Mouse (Mus musculus): Measurements from ENCODE around the gene Chadl. TPM values are rescaled to one million over a fixed set of nuclear protein-coding genes. Genes with fewer than 3 reads are reported as not detected.
A peak's percentile ranks its signal among the peaks of the same experiment; 100 is the strongest.

Gene Chadl
- polyA plus RNA-seq, 1 experiment from 2014 or later = 0.50 TPM

- no peak overlapping the region for H3K9ac ChIP-seq
- H3K36me3 ChIP-seq (replicated peaks) = peaks cover 38% of the 10 kb centered on the region
- peaks cover 20% of the 10 kb centered on the region for H3K27me3 ChIP-seq
- 0 out of 2 replicates have a peak overlapping the region, but pooled peaks have one; percentile 20 for H3K27ac ChIP-seq (replicated peaks)
- WGBS (ENCODE audit: insufficient replicate concordance) = 59% methylated on average over 8 of the region's 8 CpGs
- no peaks in the 10 kb centered on the region for H3K9me3 ChIP-seq (replicated peaks)
- no peak overlapping the region for H3K4me2 ChIP-seq
- no peak for ATAC-seq (ENCODE audit: insufficient read depth)
- peaks cover 11% of the 10 kb centered on the region for H3K4me1 ChIP-seq (replicated peaks)
- no peak overlapping the region for H3K4me3 ChIP-seq (replicated peaks)
These were observed 3.5 kb upstream of the Chadl start for GRCm38 (mm10) chr15:81700601-81701000.

DNA sequence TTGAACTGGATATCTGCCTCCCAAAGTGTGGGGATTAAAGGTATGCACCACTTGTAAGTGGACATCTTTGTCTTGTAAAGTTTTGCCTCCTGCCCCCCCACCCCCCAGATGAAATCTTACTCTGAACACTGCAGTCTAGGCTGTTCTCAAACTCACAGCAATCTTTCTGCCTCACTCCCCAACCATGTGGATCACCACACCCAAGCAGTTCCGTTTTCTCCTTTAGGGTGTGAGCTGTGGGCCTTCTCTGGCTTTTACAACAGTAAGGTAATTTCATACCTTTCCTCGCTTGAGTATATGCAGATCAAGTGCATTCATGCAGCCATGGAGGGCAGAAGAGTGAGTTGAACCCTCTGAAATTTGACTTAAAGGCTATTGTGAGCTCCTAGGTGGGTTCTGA lies 3.1 kb upstream of the Chadl start:
- no peak for ATAC-seq (ENCODE audit: insufficient read depth)
- Histone ChIP-seq H3K4me3 (replicated peaks) (no peak overlapping the region), H3K27ac (replicated peaks) (0 out of 2 replicates have a peak overlapping the region, but pooled peaks have one; percentile 20), H3K27me3 (peaks cover 24% of the 10 kb centered on the region), H3K9ac (no peak overlapping the region), H3K4me2 (no peak overlapping the region), H3K9me3 (replicated peaks) (no peaks in the 10 kb centered on the region), H3K4me1 (replicated peaks) (peaks cover 11% of the 10 kb centered on the region), H3K36me3 (replicated peaks) (peaks cover 33% of the 10 kb centered on the region)
- WGBS (ENCODE audit: insufficient replicate concordance) = 40% methylated on average over 2 of the region's 2 CpGs

DNA sequence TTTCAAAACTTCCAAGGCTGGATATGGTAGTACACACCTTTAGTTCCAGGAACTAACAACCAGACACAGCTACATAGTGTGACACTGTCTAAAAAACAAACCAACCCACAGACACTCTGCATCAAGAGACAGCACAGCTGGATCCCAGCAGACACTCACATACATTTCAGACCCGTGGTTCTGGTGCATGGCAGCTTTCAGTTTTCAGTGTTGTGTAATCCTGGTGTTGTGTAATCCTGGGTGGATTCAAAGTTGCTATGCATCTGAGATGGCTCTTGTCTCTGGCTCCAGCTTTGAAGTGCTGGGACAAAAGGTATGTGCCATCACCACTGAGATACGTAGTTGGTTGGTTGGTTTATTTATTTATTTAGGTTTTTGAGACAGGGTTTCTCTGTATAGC lies 1.4 kb upstream of the Chadl start:
- no peaks in the 10 kb centered on the region for H3K9me3 ChIP-seq (replicated peaks)
- peaks cover 17% of the 10 kb centered on the region for H3K36me3 ChIP-seq (replicated peaks)
- H3K4me3 ChIP-seq (replicated peaks) = no peak overlapping the region
- H3K9ac ChIP-seq = no peak overlapping the region
- H3K4me2 ChIP-seq = no peak overlapping the region
- peaks cover 40% of the 10 kb centered on the region for H3K27me3 ChIP-seq
- H3K27ac ChIP-seq (replicated peaks) = no peak overlapping the region
- no peak for ATAC-seq (ENCODE audit: insufficient read depth)
- WGBS (ENCODE audit: insufficient replicate concordance) = 34% methylated on average over 2 of the region's 2 CpGs
- H3K4me1 ChIP-seq (replicated peaks) = peaks cover 24% of the 10 kb centered on the region

- Histone ChIP-seq H3K9me3 (replicated peaks) (no peaks in the 10 kb centered on the region), H3K4me1 (replicated peaks) (peaks cover 28% of the 10 kb centered on the region), H3K9ac (no peak overlapping the region), H3K4me3 (replicated peaks) (no peak overlapping the region), H3K27ac (replicated peaks) (no peak overlapping the region), H3K36me3 (replicated peaks) (peaks cover 10% of the 10 kb centered on the region), H3K4me2 (no peak overlapping the region), H3K27me3 (peaks cover 47% of the 10 kb centered on the region)
- WGBS (ENCODE audit: insufficient replicate concordance) = 42% methylated on average over 3 of the region's 3 CpGs
- ATAC-seq (ENCODE audit: insufficient read depth) = no peak
These were observed 760 bp upstream of the Chadl start for GRCm38 (mm10) chr15:81697847-81698246.

GRCm38 (mm10) chr15:81694891-81695290 lies 2.2 kb downstream of the Chadl start:
- Histone ChIP-seq H3K4me1 (replicated peaks) (peaks cover 17% of the 10 kb centered on the region), H3K36me3 (replicated peaks) (no peaks in the 10 kb centered on the region), H3K27ac (replicated peaks) (no peak overlapping the region), H3K4me2 (peak overlapping the region; percentile 75), H3K9ac (no peak overlapping the region), H3K4me3 (replicated peaks) (peak overlapping the region; percentile 53), H3K9me3 (replicated peaks) (no peaks in the 10 kb centered on the region), H3K27me3 (peaks cover 63% of the 10 kb centered on the region)
- ATAC-seq (ENCODE audit: insufficient read depth) = no peak
- WGBS (ENCODE audit: insufficient replicate concordance) = 42% methylated on average over 18 of the region's 19 CpGs

GRCm38 (mm10) chr15:81693967-81694881 lies 2.9 kb downstream of the Chadl start:
- Histone ChIP-seq H3K4me2 (peak overlapping the region; percentile 75), H3K4me1 (replicated peaks) (peaks cover 17% of the 10 kb centered on the region), H3K9me3 (replicated peaks) (no peaks in the 10 kb centered on the region), H3K27me3 (peaks cover 63% of the 10 kb centered on the region), H3K27ac (replicated peaks) (no peak overlapping the region), H3K4me3 (replicated peaks) (peak overlapping the region; percentile 53), H3K9ac (peak overlapping the region; percentile 39; the same call in 1 of the 2 replicates), H3K36me3 (replicated peaks) (no peaks in the 10 kb centered on the region)
- ATAC-seq (ENCODE audit: insufficient read depth) = peak; percentile 61
- WGBS (ENCODE audit: insufficient replicate concordance) = 1% methylated on average over 103 of the region's 107 CpGs

DNA sequence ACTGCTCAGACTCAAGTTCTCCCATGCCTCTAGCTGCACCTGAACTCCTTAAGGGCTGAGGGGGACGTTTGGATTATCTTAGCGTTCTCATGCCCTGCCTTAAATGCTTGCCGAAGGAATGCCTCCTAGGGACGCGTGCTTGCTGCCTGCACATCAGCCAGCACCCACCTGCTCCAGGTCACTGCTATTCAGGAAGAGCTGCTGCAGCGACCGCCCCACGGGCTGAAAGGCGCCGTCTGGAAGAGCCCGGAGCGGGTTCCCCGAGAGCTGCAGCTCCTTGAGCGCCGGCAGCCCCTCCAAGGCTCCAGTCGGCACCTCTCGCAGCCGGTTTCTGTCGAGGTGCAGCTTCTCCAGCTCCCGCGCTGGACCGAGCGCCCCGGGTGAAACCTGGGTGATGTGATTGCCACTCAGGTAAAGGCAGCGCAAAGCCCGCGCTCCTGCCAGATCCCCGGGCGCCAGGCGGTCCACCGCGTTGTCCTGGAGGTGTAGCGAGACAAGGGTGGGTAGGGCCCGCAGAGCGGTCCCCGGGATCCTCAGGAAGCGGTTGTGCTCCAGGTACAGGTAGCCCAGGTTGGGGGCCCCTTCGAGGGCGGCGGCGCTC lies 3.6 kb downstream of the Chadl start:
- H3K4me2 ChIP-seq = peak overlapping the region; percentile 75
- no peak overlapping the region for H3K9ac ChIP-seq
- H3K9me3 ChIP-seq (replicated peaks) = no peaks in the 10 kb centered on the region
- no peaks in the 10 kb centered on the region for H3K36me3 ChIP-seq (replicated peaks)
- 7% methylated on average over 41 of the region's 41 CpGs for whole genome bisulfite sequencing (ENCODE audit: insufficient replicate concordance)
- H3K4me1 ChIP-seq (replicated peaks) = peaks cover 17% of the 10 kb centered on the region
- H3K4me3 ChIP-seq (replicated peaks) = peak overlapping the region; percentile 53
- peak; percentile 12; the same call in 1 of the 2 replicates for ATAC-seq (ENCODE audit: insufficient read depth)
- peaks cover 63% of the 10 kb centered on the region for H3K27me3 ChIP-seq
- no peak overlapping the region for H3K27ac ChIP-seq (replicated peaks)

DNA sequence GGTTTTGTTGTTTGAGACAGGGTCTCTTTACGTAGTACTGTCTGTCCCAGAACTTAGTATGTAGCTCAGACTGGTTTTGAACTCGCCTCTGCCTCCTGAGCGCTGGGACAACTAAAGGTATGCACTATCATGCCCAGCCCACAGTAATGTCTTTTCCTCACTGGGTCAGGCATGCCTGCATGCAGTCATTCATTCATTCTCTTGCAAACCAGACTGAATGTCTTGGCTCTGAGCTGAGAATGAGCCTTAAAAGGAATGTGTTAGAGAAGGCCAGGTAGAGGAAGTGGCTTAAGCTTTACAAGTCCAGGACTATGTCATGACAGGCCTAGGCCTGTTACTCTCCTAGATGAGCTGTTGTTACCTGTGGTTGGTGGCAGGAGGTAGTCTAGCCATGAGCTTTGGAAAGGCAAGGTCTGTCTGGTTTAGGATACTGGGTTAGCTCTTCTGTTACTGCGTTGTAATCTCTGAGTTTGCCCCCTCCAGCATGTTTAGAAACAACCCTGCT lies 16.7 kb downstream of the Chadl start:
- Histone ChIP-seq H3K27ac (replicated peaks) (no peak overlapping the region), H3K4me3 (replicated peaks) (no peak overlapping the region), H3K4me1 (replicated peaks) (no peaks in the 10 kb centered on the region), H3K9me3 (replicated peaks) (no peaks in the 10 kb centered on the region), H3K9ac (no peak overlapping the region), H3K4me2 (no peak overlapping the region), H3K36me3 (replicated peaks) (peaks cover 67% of the 10 kb centered on the region), H3K27me3 (no peaks in the 10 kb centered on the region)
- no peak for ATAC-seq (ENCODE audit: insufficient read depth)
- 85% methylated on average over 4 of the region's 4 CpGs for WGBS (ENCODE audit: insufficient replicate concordance)

- WGBS (ENCODE audit: insufficient replicate concordance) = 66% methylated on average over 3 of the region's 3 CpGs
- no peak overlapping the region for H3K27ac ChIP-seq (replicated peaks)
- no peaks in the 10 kb centered on the region for H3K4me1 ChIP-seq (replicated peaks)
- H3K9ac ChIP-seq = no peak overlapping the region
- no peak overlapping the region for H3K4me3 ChIP-seq (replicated peaks)
- no peaks in the 10 kb centered on the region for H3K27me3 ChIP-seq
- H3K4me2 ChIP-seq = no peak overlapping the region
- no peaks in the 10 kb centered on the region for H3K9me3 ChIP-seq (replicated peaks)
- ATAC-seq (ENCODE audit: insufficient read depth) = no peak
- peaks cover 44% of the 10 kb centered on the region for H3K36me3 ChIP-seq (replicated peaks)
These were observed 20.4 kb downstream of the Chadl start for GRCm38 (mm10) chr15:81676637-81677036.

DNA sequence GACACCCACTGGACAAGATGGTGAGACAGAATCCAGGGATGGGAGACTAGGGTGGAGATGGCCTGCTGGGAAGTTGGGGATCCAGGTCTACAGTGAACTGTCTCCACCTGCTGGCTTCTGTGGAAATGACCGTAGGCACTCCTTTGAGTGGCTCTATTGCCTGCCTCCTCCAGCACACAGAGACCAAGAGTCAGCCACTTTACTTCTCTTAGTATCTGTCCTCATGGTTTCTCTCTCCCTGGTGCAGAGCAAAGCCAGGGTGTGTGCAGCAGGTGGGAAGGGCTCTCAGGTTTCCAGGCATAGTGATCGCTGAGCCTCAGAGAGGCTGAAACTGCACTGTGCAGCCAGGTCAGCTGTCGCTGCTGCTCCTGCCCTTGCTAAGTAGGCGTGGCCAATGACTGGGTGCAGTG lies 26.9 kb downstream of the Chadl start:
- WGBS (ENCODE audit: insufficient replicate concordance) = 72% methylated on average over 4 of the region's 4 CpGs
- H3K36me3 ChIP-seq (replicated peaks) = peaks cover 58% of the 10 kb centered on the region

GRCm38 (mm10) chr15:81666957-81667356 lies 30.1 kb downstream of the Chadl start:
- Histone ChIP-seq H3K4me2 (no peak overlapping the region), H3K27me3 (no peaks in the 10 kb centered on the region), H3K4me3 (replicated peaks) (no peak overlapping the region), H3K27ac (replicated peaks) (no peak overlapping the region), H3K36me3 (replicated peaks) (peaks cover 44% of the 10 kb centered on the region), H3K9ac (no peak overlapping the region), H3K9me3 (replicated peaks) (no peaks in the 10 kb centered on the region), H3K4me1 (replicated peaks) (peaks cover 22% of the 10 kb centered on the region)
- 70% methylated on average over 10 of the region's 10 CpGs for WGBS (ENCODE audit: insufficient replicate concordance)
- no peak for ATAC-seq (ENCODE audit: insufficient read depth)

More for the DNA sequence above, 26.9 kb downstream of the Chadl start:
- Histone ChIP-seq H3K9me3 (replicated peaks) (no peaks in the 10 kb centered on the region), H3K4me2 (no peak overlapping the region), H3K27me3 (no peaks in the 10 kb centered on the region), H3K27ac (replicated peaks) (no peak overlapping the region), H3K4me1 (replicated peaks) (peaks cover 5% of the 10 kb centered on the region), H3K9ac (no peak overlapping the region), H3K4me3 (replicated peaks) (no peak overlapping the region)
- ATAC-seq (ENCODE audit: insufficient read depth) = no peak

Measured in liver, embryonic 15.5 days (tissue).